Mouse (Mus musculus): ENCODE measurements at regions not wholly inside any gene's neighbourhood (a gene's known extent, or its start where the extent isn't known, plus 50 kb on each side); places are given as distances from the start of the nearest gene placed in this dataset.
"Not testable (repeated sequence)": the region's sequence is repeated elsewhere in the genome, so short reads cannot be mapped to it uniquely, and the experiment has no call there.

DNA sequence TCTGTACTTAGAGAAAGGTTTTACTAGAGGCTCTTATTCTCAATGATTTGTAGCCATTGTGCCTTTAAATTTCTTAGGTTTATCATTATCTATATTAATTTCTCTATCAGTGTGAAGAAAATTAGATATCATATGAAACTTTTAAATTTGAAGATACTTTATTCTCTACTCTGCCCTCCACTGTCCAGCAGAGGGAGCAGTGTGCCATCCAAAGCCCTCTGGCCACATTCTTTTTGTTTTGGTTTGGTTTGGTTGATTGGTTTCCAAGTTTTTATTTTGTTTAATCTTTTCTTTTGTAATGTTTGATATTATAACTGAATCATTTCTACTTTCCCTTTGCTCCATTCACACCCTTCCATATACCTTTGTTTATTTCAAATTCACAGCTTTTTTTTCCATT, 129.4 kb upstream of the Kcnj3 start:
- H3K4me1 ChIP-seq (ENCODE audit: control insufficient read depth, insufficient read depth, low read length): no peaks in the 10 kb centered on the region
- no peak overlapping the region for H3K27ac ChIP-seq (replicated peaks; ENCODE audit: low read depth, low read length)
- DNase-seq (ENCODE audit: low spot score) (peak; percentile 12), ATAC-seq (ENCODE audit: low FRiP score, low read depth) (no peak)
- H3K4me3 ChIP-seq (replicated peaks; ENCODE audit: low read length): no peak overlapping the region
- H3K27me3 ChIP-seq (ENCODE audit: control insufficient read depth, insufficient read depth, low read length): no peaks in the 10 kb centered on the region
- no peaks in the 10 kb centered on the region for H3K36me3 ChIP-seq (ENCODE audit: control insufficient read depth, insufficient read depth, low read length)
- no peak overlapping the region for H3K9ac ChIP-seq (ENCODE audit: low read depth, low read length, severe bottlenecking)
- H3K4me2 ChIP-seq (replicated peaks; ENCODE audit: low read depth, low read length, severe bottlenecking): no peak overlapping the region
- TF ChIP-seq POLR2A (IDR thresholded peaks at IDR 0.05; ENCODE audit: borderline replicate concordance, extremely low read depth, insufficient read depth, insufficient read length): no peak
- no peaks in the 10 kb centered on the region for H3K9me3 ChIP-seq (ENCODE audit: control insufficient read depth, low read length)

DNA sequence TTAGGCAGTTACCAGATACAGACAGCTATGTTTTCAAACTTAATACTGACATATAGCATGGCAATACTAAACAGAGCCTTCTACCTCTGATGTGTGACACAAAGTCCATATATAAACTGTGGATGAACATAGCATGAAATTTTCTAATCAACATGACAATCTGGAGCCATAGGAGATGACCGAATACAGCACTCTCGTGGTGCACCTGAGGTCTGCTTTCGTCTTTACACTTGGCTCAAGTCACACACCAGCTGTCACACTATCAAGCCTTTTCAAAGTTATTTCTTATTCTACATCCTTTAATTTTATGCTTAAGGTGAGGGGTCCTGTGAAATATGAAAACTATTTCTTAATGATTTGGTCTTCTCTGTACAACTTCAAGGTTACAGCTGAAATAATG, 120.1 kb upstream of the Kcnj3 start:
- no peaks in the 10 kb centered on the region for H3K4me1 ChIP-seq (ENCODE audit: control insufficient read depth, insufficient read depth, low read length)
- no peak overlapping the region for H3K27ac ChIP-seq (replicated peaks; ENCODE audit: low read depth, low read length)
- TF ChIP-seq POLR2A (IDR thresholded peaks at IDR 0.05; ENCODE audit: borderline replicate concordance, extremely low read depth, insufficient read depth, insufficient read length): no peak
- H3K4me2 ChIP-seq (replicated peaks; ENCODE audit: low read depth, low read length, severe bottlenecking): no peak overlapping the region
- 84% methylated on average over 3 of the region's 3 CpGs for WGBS
- ATAC-seq (ENCODE audit: low FRiP score, low read depth) (no peak), DNase-seq (ENCODE audit: low spot score) (no peak)
- H3K4me3 ChIP-seq (replicated peaks; ENCODE audit: low read length): no peak overlapping the region
- no peaks in the 10 kb centered on the region for H3K36me3 ChIP-seq (ENCODE audit: control insufficient read depth, insufficient read depth, low read length)
- H3K9me3 ChIP-seq (ENCODE audit: control insufficient read depth, low read length): no peaks in the 10 kb centered on the region
- H3K27me3 ChIP-seq (ENCODE audit: control insufficient read depth, insufficient read depth, low read length): no peaks in the 10 kb centered on the region
- no peak overlapping the region for H3K9ac ChIP-seq (ENCODE audit: low read depth, low read length, severe bottlenecking)

DNA sequence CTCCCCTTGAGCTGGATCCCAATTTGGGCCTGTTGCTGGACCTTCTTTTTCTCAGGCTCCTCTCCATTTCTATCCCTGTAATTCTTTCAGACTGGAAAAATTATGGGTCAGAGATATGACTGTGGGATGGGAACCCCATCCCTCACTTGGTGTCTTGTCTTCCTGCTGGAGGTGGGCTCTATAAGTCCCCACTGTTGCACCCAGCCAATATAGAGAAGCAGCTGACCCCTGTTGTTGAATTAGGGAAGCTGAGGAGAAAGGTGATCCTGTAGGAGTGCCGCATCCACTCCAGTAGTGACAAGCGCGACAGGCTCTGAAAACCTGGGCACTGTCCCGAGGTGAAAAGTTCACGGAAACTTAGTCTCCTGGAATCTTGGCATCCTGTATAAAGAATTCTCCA, 81.7 kb upstream of the Kcnj3 start:
- WGBS: 95% methylated on average over 5 of the region's 5 CpGs

More for the DNA sequence above, 81.7 kb upstream of the Kcnj3 start:
- ATAC-seq (ENCODE audit: low FRiP score, low read depth); H3K4me3 ChIP-seq (replicated peaks; ENCODE audit: low read length); H3K9me3 ChIP-seq (ENCODE audit: control insufficient read depth, low read length); H3K4me1 ChIP-seq (ENCODE audit: control insufficient read depth, insufficient read depth, low read length); DNase-seq (ENCODE audit: low spot score); H3K4me2 ChIP-seq (replicated peaks; ENCODE audit: low read depth, low read length, severe bottlenecking); H3K27ac ChIP-seq (replicated peaks; ENCODE audit: low read depth, low read length); H3K27me3 ChIP-seq (ENCODE audit: control insufficient read depth, insufficient read depth, low read length); H3K36me3 ChIP-seq (ENCODE audit: control insufficient read depth, insufficient read depth, low read length); H3K9ac ChIP-seq (ENCODE audit: low read depth, low read length, severe bottlenecking): not testable (repeated sequence)
